Mouse (Mus musculus) left cerebral cortex, adult 18-20 months (tissue): ENCODE measurements around the gene Acoxl. TPM values are rescaled to one million over a fixed set of nuclear protein-coding genes. Genes with fewer than 3 reads are reported as not detected.

Source experiments
- DNase-seq, 2 experiments: peaks; one replicate each; pipeline ENCODE4 v3.0.0; 2021 to 2022; ENCODE audit warnings: low spot score in 2 of 2, mixed read lengths in 1 of 2
- total RNA-seq, 2 experiments: library from RNA; stranded (reverse); gene quantifications; 2 replicates each; pipeline ENCODE4 v1.2.3; 2021

Acoxl gene
- total RNA-seq, 2 experiments from 2014 or later: not detected

- DNase-seq: no peak
Measured at GRCm38 (mm10) chr2:127937079-127937478, 98.4 kb downstream of the Acoxl start.

- DNase-seq: no peak
Measured at GRCm38 (mm10) chr2:127939206-127939605, 100.5 kb downstream of the Acoxl start.

GRCm38 (mm10) chr2:127960579-127960978, 121.9 kb downstream of the Acoxl start:
- peak in 1 of 2 experiments; percentile 13 for DNase-seq

DNA sequence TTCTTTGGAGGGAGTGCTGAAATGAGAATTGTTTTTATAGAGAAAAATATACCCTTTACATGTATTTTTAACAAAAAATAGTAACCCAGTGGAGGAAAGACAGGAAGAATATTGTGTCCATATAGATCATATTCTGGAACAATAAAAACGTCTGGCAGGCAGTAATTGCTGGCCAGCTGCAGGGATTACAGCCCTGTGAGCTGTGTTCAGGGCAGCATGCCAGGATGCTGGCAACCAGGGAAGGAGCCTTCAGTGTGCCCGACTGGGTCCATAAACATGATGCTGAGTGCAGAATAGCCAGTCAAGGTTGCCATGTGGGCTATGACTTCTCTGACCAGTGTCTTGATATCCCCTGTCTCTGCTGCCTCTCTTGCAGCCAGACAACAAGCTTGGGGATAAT, 122.5 kb downstream of the Acoxl start:
- peak; percentile 20 to 39 for DNase-seq

GRCm38 (mm10) chr2:127961802-127962433, 123.2 kb downstream of the Acoxl start:
- DNase-seq: peak; percentile 11 to 47

DNA sequence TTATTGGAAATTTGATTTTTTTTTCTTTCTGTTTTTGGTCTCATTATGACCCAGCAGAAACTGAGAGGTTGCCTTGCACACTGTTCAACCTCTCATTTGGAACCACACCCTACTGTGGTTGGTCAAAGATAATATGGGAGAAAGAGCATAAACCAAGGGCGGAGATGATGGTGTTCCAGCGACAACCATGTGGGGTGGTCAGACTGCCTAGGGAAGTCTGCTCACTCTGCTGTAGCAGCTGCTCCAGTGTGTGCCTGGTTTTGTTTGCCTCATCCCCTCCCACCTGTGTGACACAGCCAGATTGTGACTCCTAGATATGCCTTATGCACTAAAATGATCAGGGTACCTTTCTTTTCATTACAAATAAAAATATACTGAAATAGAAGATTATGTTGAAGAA, 130.3 kb downstream of the Acoxl start:
- no peak for DNase-seq

GRCm38 (mm10) chr2:127976276-127976675, 137.6 kb downstream of the Acoxl start:
- no peak for DNase-seq

- DNase-seq: no peak
Measured at GRCm38 (mm10) chr2:127978601-127979230, 140.0 kb downstream of the Acoxl start.

DNA sequence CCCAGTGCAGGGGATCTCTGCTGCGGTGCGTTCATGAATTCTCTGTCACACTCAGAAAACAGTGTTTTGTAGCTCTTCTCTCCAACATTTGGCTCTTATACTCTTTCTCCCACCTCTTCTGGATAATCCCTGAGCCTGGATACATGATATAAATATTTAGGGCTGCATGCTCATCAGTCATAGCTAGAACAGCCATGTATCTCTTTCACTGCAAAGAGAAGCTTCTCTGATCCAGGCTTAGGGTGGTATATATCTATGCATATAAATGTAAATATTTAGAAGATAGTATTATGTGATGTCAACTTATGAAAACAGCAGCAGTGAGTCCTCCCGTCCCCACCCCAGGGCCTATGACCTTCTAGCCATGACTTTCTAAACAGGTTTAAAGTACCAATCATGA, 143.9 kb downstream of the Acoxl start:
- DNase-seq: no peak

GRCm38 (mm10) chr2:127983301-127983700, 144.6 kb downstream of the Acoxl start:
- DNase-seq: no peak

- no peak for DNase-seq
Measured at GRCm38 (mm10) chr2:127983981-127984380, 145.3 kb downstream of the Acoxl start.

GRCm38 (mm10) chr2:127987706-127988105, 149.0 kb downstream of the Acoxl start:
- DNase-seq: no peak

DNA sequence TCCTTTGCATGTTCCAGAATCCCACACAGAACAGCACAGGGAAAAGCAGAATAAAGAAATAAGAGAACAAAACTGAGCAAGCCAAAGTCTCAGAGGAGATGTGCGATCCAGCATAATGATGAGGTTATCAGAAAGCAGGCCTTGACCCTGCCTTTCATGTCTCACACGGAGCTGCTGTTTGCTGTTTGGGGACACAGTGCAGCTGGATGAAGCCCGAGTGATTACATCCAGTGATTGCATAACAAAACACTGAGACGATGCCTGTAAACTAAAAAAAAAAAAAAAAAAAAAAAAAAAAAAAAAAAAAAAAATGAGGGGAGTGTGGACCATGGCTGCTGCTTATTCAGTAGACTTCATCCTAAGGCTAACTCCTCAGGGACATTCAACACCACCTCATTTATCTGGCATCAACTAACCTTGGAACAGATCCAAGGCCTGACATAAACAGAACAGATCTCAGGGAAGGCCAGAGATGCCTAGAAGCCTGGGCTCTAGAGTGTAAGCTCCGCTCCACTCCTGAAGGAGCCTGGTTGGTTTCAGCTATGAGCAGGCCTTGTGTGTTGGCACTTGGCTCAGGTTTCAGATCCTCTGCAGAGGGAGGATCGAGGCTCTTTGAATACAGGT, 152.3 kb downstream of the Acoxl start:
- no peak for DNase-seq

GRCm38 (mm10) chr2:127991656-127992055, 153.0 kb downstream of the Acoxl start:
- DNase-seq: no peak

DNA sequence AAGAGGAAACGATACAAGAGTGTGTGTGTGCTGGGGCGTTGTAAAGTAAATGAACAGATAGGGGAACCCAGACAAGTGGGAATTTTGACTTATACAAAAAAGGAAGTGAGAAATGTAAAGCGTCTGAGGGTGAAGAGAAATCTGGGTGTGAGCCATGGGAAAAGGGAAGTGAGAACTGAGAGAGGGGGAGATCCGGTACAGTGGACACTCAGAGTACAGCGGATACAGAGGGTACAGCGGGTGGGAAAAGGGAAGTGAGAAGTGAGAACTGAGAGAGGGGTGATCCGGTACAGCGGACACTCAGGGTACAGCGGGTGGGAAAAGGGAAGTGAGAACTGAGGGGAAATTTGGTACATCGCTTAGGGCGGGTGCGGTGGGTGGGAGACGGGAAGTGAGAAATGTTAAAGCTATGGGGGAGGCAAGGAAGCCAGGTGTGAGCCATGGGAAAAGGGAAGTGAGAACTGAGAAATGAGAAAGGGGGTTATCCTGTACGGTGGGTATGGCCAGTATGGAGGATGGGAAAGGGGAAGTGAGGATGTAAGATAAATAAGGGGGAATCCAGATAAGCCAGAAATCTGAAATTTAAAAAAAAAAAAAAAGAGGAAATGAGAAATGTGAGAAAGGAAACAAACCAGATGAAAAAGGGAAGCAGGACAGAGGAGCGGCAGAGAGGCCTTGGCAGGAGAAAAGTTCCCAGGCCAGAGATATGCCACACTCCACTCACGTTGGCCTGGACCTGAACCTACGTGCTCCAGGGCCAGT, 170.2 kb downstream of the Acoxl start:
- no peak for DNase-seq

GRCm38 (mm10) chr2:128014613-128015012, 175.9 kb downstream of the Acoxl start:
- DNase-seq: no peak

- no peak for DNase-seq
Measured at GRCm38 (mm10) chr2:128015602-128016001, 176.9 kb downstream of the Acoxl start.

DNA sequence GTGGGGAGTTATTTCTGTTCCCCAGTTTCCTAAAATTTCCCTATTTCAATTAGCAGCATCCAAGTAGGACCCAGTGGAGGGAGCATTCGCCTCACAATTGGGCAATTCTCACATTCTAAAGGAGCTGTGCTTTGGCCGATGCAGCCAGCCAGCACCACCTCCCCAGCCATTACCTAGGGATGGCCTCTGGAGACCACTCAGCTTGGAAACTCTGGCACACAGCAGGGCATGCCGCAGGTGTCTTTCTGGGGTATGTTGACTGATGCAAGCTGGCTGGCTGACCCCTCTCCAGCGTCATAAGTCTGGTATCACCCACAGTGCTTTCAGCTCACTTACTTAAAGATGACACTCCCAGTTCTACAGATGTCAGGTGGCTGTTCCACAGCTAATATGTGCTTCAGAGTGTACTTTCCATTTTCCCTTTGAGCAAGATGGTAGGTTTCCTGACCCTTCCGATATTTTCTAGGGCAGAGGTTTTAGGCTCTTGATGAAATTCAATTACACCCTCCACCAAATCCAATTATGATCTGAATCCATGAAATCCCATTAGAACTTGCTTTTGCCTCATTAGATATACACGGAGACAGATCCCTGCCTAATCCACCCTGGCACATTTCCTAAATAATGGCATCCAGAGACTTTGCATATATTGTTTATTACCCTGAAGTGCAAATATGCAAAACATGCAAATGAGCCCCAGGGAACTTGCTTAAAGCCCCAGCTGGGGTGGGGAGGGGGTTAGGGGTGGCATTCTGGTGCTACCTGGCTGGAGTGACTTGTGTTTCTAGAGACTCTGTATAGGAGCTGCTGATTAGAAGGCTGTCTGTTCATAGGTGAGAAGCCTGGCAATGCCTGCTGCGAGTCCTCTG, 181.6 kb downstream of the Acoxl start:
- no peak for DNase-seq

GRCm38 (mm10) chr2:128020908-128021193, 182.2 kb downstream of the Acoxl start:
- no peak for DNase-seq

DNA sequence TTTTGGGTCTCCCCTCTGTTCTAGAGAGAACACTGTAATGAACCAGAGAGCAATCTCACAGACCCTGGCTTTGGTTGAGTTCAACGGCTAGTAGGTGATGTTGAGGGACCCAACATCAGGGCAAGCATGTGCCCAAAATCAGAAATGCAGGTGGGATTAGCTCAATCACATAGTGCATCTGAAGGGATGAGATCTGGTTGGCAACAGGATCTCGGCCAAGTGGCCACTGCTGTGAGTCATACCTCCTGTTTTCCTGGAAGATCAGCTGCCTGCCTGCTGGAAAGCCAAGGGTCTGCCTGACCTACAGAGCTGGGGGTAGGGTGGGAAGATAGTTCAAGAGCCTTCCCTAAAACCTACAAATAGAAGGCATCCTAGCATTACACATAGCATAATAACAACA, 185.2 kb downstream of the Acoxl start:
- DNase-seq: no peak

DNA sequence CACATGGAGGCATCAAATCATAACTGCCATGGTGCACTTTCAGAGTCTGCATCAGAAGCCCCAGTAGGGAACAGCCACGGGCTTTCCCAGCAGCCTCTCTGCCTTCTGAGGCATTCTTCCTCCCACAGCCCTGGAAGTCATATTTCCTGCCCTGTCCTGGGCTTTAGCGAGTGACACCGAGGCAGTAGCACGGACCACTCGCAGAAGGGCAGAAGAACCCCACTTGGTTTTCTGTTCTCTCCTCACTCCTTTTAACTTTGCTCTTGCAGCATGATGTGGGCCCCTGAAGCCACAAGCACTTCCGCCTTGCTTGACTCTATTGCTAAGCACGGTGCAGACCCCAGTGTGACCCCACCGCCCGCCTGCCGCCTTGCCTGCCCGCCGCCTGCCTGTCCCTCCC, 189.0 kb downstream of the Acoxl start:
- DNase-seq: no peak
